Mouse (Mus musculus) stomach, embryonic 16.5 days (tissue): Measurements from ENCODE around the gene Mrnip. TPM values are rescaled to one million over a fixed set of nuclear protein-coding genes. Genes with fewer than 3 reads are reported as not detected.
"Not testable (repeated sequence)": the region's sequence is repeated elsewhere in the genome, so short reads cannot be mapped to it uniquely, and the experiment has no call there.

Source experiments
- ATAC-seq: fragments of 200-750 bp; cut with Nextera tagmentation; 2 replicates; pipeline ENCODE4 v1.8.0; 2017; ENCODE audit warnings: moderate number of reproducible peaks, moderate TSS enrichment; ENCODE audit not compliant: insufficient read depth, low FRiP score
- H3K27ac ChIP-seq: fragments of 300-500 bp; sonication (generic); 2 replicates; pipeline ENCODE4 v1.5.1; 2014; ENCODE audit warnings: low read length
- H3K27me3 ChIP-seq: fragments of 300-500 bp; sonication (generic); 2 replicates; pipeline ENCODE4 v1.6.1; 2014; ENCODE audit warnings: low read length, control low read depth, mixed read lengths; ENCODE audit not compliant: control insufficient read depth, insufficient read depth
- H3K36me3 ChIP-seq: fragments of 300-500 bp; sonication (generic); 2 replicates; pipeline ENCODE4 v1.6.1; 2014; ENCODE audit warnings: low read length; ENCODE audit not compliant: control insufficient read depth, insufficient read depth
- H3K4me1 ChIP-seq: fragments of 300-500 bp; sonication (generic); 2 replicates; pipeline ENCODE4 v1.6.1; 2014; ENCODE audit warnings: low read length, control low read depth, mixed read lengths; ENCODE audit not compliant: control insufficient read depth, insufficient read depth
- H3K4me2 ChIP-seq: fragments of 300-500 bp; sonication (generic); 2 replicates; pipeline ENCODE4 v1.6.1; 2014; ENCODE audit warnings: low read depth, low read length, mixed read lengths
- H3K4me3 ChIP-seq: fragments of 300-500 bp; sonication (generic); replicated peaks from 2 replicates; pipeline ENCODE4 v1.5.1; 2014; ENCODE audit warnings: mild to moderate bottlenecking, low read length
- H3K9ac ChIP-seq: fragments of 300-500 bp; sonication (generic); 2 replicates; pipeline ENCODE4 v1.6.1; 2014; ENCODE audit warnings: low read length
- H3K9me3 ChIP-seq: fragments of 300-500 bp; sonication (generic); replicated peaks from 2 replicates; pipeline ENCODE4 v1.6.1; 2016; ENCODE audit warnings: low read length, control low read depth; ENCODE audit not compliant: control insufficient read depth
- WGBS: fragments of 180-500 bp; shearing (Covaris S2); extraction: QIAGEN DNeasy Blood & Tissue Kit; methylation state at CpG from one replicate; pipeline ENCODE4 v1.1.7; 2014; 5-methylcytosine and 5-hydroxymethylcytosine counted together
- polyA plus RNA-seq: library from polyadenylated mRNA; unstranded; fragments of >200 nt; fragmentation: Nextera tagmentation; extraction: Ambion mirVana; gene quantifications from 2 replicates; pipeline ENCODE4 v1.2.1, GENCODE M21; 2015

Gene Mrnip
- polyA plus RNA-seq, result 11.9 and 12.5 TPM in 2 replicates

GRCm38 (mm10) chr11:50174111-50174729 lies at the start of gene Mrnip:
TSS of gene Mrnip (plus strand) at chr11:50174444.
- H3K36me3 ChIP-seq, H3K4me1 ChIP-seq, ATAC-seq, H3K9me3 ChIP-seq, H3K27me3 ChIP-seq: not testable (repeated sequence)
- 0 out of 2 replicates have a peak within 1 kb of the TSS, but pooled peaks have one; percentile 66 for H3K27ac ChIP-seq
- H3K4me2 ChIP-seq, result peak within 1 kb of the TSS; percentile 62
- 3% methylated on average over 19 of the region's 19 CpGs for WGBS
- H3K9ac ChIP-seq, result peak within 1 kb of the TSS; percentile 79
- H3K4me3 ChIP-seq, result peak within 1 kb of the TSS; percentile 65

- H3K9me3 ChIP-seq, result no peaks in the 10 kb centered on the region
- H3K4me2 ChIP-seq, result peak overlapping the region; percentile 6
- H3K27ac ChIP-seq, result no peak overlapping the region
- H3K36me3 ChIP-seq, result no peaks in the 10 kb centered on the region
- H3K9ac ChIP-seq, result no peak overlapping the region
- WGBS, result 5% methylated on average over 10 of the region's 10 CpGs
- peaks cover 5% of the 10 kb centered on the region for H3K4me1 ChIP-seq
- H3K4me3 ChIP-seq, result no peak overlapping the region
- H3K27me3 ChIP-seq, result no peaks in the 10 kb centered on the region
- no peak for ATAC-seq
Observed at GRCm38 (mm10) chr11:50127781-50128180, 46.5 kb upstream of the Mrnip start.

GRCm38 (mm10) chr11:50130811-50131766 lies 43.2 kb upstream of the Mrnip start, which contains the start of gene Tbc1d9b:
TSS of gene Tbc1d9b (plus strand) at chr11:50131396.
- Histone ChIP-seq H3K9ac (peak within 1 kb of the TSS; percentile 99), H3K27me3 (no peaks in the 10 kb centered on the region), H3K36me3 (no peaks in the 10 kb centered on the region), H3K27ac (peak within 1 kb of the TSS; percentile 84), H3K4me1 (peaks cover 9% of the 10 kb centered on the region), H3K4me3 (peak within 1 kb of the TSS; percentile 85), H3K4me2 (peak within 1 kb of the TSS; percentile 93), H3K9me3 (no peaks in the 10 kb centered on the region)
- under 1% methylated on average over 73 of the region's 77 CpGs for WGBS
- peak; percentile 94 for ATAC-seq

GRCm38 (mm10) chr11:50131801-50132201 lies 42.4 kb upstream of the Mrnip start:
- Histone ChIP-seq H3K4me3 (peak overlapping the region; percentile 85), H3K9me3 (no peaks in the 10 kb centered on the region), H3K27ac (peak overlapping the region; percentile 84; the same call in 1 of the 2 replicates), H3K4me2 (peak overlapping the region; percentile 93), H3K4me1 (peaks cover 9% of the 10 kb centered on the region), H3K27me3 (no peaks in the 10 kb centered on the region), H3K36me3 (0 out of 2 replicates have a peak, but pooled peaks cover 3% of the 10 kb centered on the region), H3K9ac (peak overlapping the region; percentile 99)
- WGBS, result 9% methylated on average over 10 of the region's 10 CpGs
- ATAC-seq, result no peak; the same call in 1 of the 2 replicates

GRCm38 (mm10) chr11:50132265-50132664 lies 42.0 kb upstream of the Mrnip start:
- no peak overlapping the region for H3K27ac ChIP-seq
- no peak for ATAC-seq
- 0 out of 2 replicates have a peak, but pooled peaks cover 5% of the 10 kb centered on the region for H3K36me3 ChIP-seq
- H3K4me3 ChIP-seq, result peak overlapping the region; percentile 85
- WGBS, result 73% methylated on average over 6 of the region's 6 CpGs
- H3K4me2 ChIP-seq, result peak overlapping the region; percentile 93
- peak overlapping the region; percentile 99 for H3K9ac ChIP-seq
- H3K27me3 ChIP-seq, result no peaks in the 10 kb centered on the region
- no peaks in the 10 kb centered on the region for H3K9me3 ChIP-seq
- peaks cover 9% of the 10 kb centered on the region for H3K4me1 ChIP-seq

GRCm38 (mm10) chr11:50134136-50134859 lies 39.9 kb upstream of the Mrnip start:
- Histone ChIP-seq H3K27ac (peak overlapping the region; percentile 12; the same call in 1 of the 2 replicates), H3K4me2 (no peak overlapping the region), H3K4me3 (no peak overlapping the region), H3K9ac (no peak overlapping the region), H3K27me3 (no peaks in the 10 kb centered on the region), H3K36me3 (peaks cover 10% of the 10 kb centered on the region; the same call in 1 of the 2 replicates), H3K9me3 (no peaks in the 10 kb centered on the region), H3K4me1 (peaks cover 9% of the 10 kb centered on the region)
- no peak for ATAC-seq
- 61% methylated on average over 10 of the region's 10 CpGs for WGBS

GRCm38 (mm10) chr11:50138206-50138822 lies 35.9 kb upstream of the Mrnip start:
- Histone ChIP-seq H3K9ac (no peak overlapping the region), H3K4me1 (0 out of 2 replicates have a peak, but pooled peaks cover 3% of the 10 kb centered on the region), H3K27me3 (no peaks in the 10 kb centered on the region), H3K4me2 (no peak overlapping the region), H3K27ac (no peak overlapping the region), H3K36me3 (peaks cover 10% of the 10 kb centered on the region; the same call in 1 of the 2 replicates), H3K4me3 (no peak overlapping the region), H3K9me3 (no peaks in the 10 kb centered on the region)
- 46% methylated on average over 10 of the region's 10 CpGs for WGBS
- ATAC-seq, result no peak

GRCm38 (mm10) chr11:50139571-50139970 lies 34.7 kb upstream of the Mrnip start:
- H3K4me3 ChIP-seq, result no peak overlapping the region
- H3K36me3 ChIP-seq, result peaks cover 10% of the 10 kb centered on the region; the same call in 1 of the 2 replicates
- ATAC-seq, result no peak
- 77% methylated on average over 7 of the region's 7 CpGs for WGBS
- H3K9ac ChIP-seq, result no peak overlapping the region
- H3K27me3 ChIP-seq, result no peaks in the 10 kb centered on the region
- no peaks in the 10 kb centered on the region for H3K4me1 ChIP-seq
- H3K27ac ChIP-seq, result no peak overlapping the region
- H3K9me3 ChIP-seq, result no peaks in the 10 kb centered on the region
- H3K4me2 ChIP-seq, result no peak overlapping the region
